Mouse (Mus musculus): ENCODE results near the gene Tmeff2. TPM values are rescaled to one million over a fixed set of nuclear protein-coding genes. Genes with fewer than 3 reads are reported as not detected.
A peak's percentile ranks its signal among the peaks of the same experiment; 100 is the strongest.
"Not testable (repeated sequence)": the region's sequence is repeated elsewhere in the genome, so short reads cannot be mapped to it uniquely, and the experiment has no call there.

The Tmeff2 gene
- polyA plus RNA-seq (2016; fragmentation: Nextera tagmentation; extraction: Ambion mirVana), result 6.3 and 7.2 TPM in 2 replicates

DNA sequence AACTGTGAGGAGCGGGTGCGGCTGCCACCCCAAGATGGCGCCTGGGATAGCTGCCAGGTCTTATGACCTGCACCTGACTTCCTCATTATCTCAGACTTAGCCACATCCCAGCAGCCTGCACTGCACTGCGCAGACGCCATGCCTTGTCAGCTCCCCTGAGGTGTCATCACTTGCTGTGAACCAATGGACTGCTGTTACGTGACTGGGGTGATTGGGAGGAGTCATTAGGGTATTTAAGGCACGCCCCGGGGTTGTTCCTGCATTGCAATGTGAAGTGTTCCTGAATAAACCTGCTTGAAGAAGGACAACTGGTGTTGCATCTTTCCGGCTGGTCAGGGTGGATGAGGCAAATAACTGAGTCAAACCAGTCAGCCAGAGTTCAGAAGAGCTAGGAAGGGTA lies at the start of gene Tmeff2:
TSS of gene Tmeff2 (plus strand) at position 262 of the 400 bp plus-strand sequence.
- not testable (repeated sequence) for H3K4me1 ChIP-seq; DNase-seq (ENCODE audit: low spot score); H3K27me3 ChIP-seq (replicated peaks; ENCODE audit: low read depth, poor library complexity, severe bottlenecking); H3K9me3 ChIP-seq; H3K4me3 ChIP-seq; H3K36me3 ChIP-seq (replicated peaks); H3K27ac ChIP-seq (replicated peaks)
- WGBS, result 91% methylated on average over 9 of the region's 9 CpGs

DNA sequence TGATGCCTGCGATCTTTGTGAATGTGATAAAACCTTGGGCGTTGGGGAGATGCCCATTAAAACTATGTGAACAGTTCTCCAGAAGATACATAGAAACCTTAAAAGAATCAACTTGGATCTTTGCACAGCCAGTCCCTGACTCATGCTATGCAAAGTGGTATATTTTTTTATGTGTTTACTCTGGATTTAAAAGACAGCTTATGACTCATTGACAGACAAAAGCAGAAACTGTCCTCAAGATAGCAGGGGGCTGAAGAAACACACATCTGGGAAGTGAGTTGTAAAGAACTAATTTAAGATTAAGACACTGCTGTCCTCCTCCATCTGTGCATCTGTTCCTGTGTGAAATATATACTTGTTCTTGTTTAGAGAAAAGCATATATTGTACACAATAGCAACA lies 38.9 kb upstream of the Tmeff2 start:
- no peaks in the 10 kb centered on the region for H3K9me3 ChIP-seq
- H3K4me1 ChIP-seq, result no peaks in the 10 kb centered on the region
- H3K27me3 ChIP-seq (replicated peaks; ENCODE audit: low read depth, poor library complexity, severe bottlenecking), result no peaks in the 10 kb centered on the region
- no peak for DNase-seq (ENCODE audit: low spot score)
- no peaks in the 10 kb centered on the region for H3K36me3 ChIP-seq (replicated peaks)
- H3K27ac ChIP-seq (replicated peaks), result no peak overlapping the region
- WGBS, result 97% methylated on average over 2 of the region's 2 CpGs
- H3K4me3 ChIP-seq, result no peak overlapping the region

DNA sequence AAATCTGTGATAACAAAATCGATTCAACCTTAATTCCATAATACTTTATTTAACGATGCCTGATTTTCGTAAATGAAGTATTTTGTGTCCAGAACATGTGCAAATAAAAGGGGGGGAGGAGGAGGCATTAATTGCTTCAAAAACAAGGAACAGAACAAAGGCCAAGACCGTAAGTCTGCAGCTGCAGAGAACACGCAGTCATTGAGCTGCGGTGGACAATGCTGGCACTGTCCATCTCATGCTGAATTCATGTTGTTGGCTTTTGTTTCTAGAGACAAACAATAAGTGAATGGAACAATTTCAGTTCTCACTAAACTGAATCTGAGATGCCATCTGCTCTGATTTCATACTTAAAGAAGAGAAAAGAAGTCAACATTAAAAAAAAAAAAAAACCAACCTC lies 2.8 kb upstream of the Tmeff2 start:
- Histone ChIP-seq H3K36me3 (replicated peaks) (no peaks in the 10 kb centered on the region), H3K4me1 (no peaks in the 10 kb centered on the region), H3K4me3 (no peak overlapping the region), H3K27ac (replicated peaks) (no peak overlapping the region), H3K9me3 (no peaks in the 10 kb centered on the region), H3K27me3 (replicated peaks; ENCODE audit: low read depth, poor library complexity, severe bottlenecking) (no peaks in the 10 kb centered on the region)
- 63% methylated on average over 6 of the region's 6 CpGs for WGBS
- peak; percentile 10 for DNase-seq (ENCODE audit: low spot score)

GRCm38 (mm10) chr1:50924838-50925355 lies 24.4 kb downstream of the Tmeff2 start:
- Histone ChIP-seq H3K36me3 (replicated peaks) (no peaks in the 10 kb centered on the region), H3K27me3 (replicated peaks; ENCODE audit: low read depth, poor library complexity, severe bottlenecking) (peaks cover 70% of the 10 kb centered on the region), H3K4me3 (peak overlapping the region; percentile 75; the same call in 1 of the 2 replicates), H3K9me3 (no peaks in the 10 kb centered on the region), H3K27ac (replicated peaks) (no peak overlapping the region), H3K4me1 (peaks cover 26% of the 10 kb centered on the region)
- no peak for DNase-seq (ENCODE audit: low spot score)
- WGBS, result 39% methylated on average over 5 of the region's 5 CpGs

- Histone ChIP-seq H3K27ac (replicated peaks) (no peak overlapping the region), H3K27me3 (replicated peaks; ENCODE audit: low read depth, poor library complexity, severe bottlenecking) (peaks cover 75% of the 10 kb centered on the region), H3K9me3 (no peaks in the 10 kb centered on the region), H3K4me3 (peak overlapping the region; percentile 75), H3K36me3 (replicated peaks) (no peaks in the 10 kb centered on the region), H3K4me1 (peaks cover 26% of the 10 kb centered on the region)
- WGBS, result 9% methylated on average over 13 of the region's 13 CpGs
- peak; percentile 22 for DNase-seq (ENCODE audit: low spot score)
Measured at GRCm38 (mm10) chr1:50925356-50925921, 25.0 kb downstream of the Tmeff2 start.

- Histone ChIP-seq H3K4me1 (peaks cover 26% of the 10 kb centered on the region), H3K9me3 (no peaks in the 10 kb centered on the region), H3K27me3 (replicated peaks; ENCODE audit: low read depth, poor library complexity, severe bottlenecking) (peaks cover 79% of the 10 kb centered on the region), H3K4me3 (peak overlapping the region; percentile 75), H3K36me3 (replicated peaks) (no peaks in the 10 kb centered on the region), H3K27ac (replicated peaks) (peak overlapping the region; percentile 55; the same call in 1 of the 2 replicates)
- peak; percentile 60 for DNase-seq (ENCODE audit: low spot score)
- 2% methylated on average over 23 of the region's 23 CpGs for WGBS
Measured at GRCm38 (mm10) chr1:50926374-50927060, 26.1 kb downstream of the Tmeff2 start.

DNA sequence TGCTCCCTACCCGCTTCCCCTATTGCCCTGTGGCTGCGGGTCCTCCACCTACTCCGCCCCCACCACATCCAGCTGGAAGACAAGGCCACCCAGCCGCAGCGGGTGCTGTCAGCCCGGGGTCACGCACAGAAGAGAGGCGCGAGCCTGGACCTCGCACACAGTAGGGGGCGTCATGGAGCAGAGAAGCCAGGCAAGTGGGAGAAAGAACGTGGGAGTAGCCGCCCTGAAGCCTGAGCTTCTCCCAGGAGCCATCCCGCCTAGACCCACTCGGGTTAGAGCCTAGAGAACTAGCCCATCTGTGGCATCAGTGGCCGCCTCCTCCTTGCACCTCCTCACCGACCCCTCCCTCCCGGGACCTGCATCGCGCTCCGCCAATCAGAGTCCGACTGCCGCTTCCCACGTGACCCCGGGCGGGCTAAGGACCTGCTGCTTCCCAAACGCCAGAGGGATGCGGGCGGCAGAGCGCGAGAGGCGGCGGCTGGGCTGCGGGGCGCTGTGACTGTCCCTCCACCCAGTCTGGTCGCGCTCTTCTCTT lies 26.7 kb downstream of the Tmeff2 start:
- H3K9me3 ChIP-seq, result no peaks in the 10 kb centered on the region
- peaks cover 26% of the 10 kb centered on the region for H3K4me1 ChIP-seq
- peaks cover 79% of the 10 kb centered on the region for H3K27me3 ChIP-seq (replicated peaks; ENCODE audit: low read depth, poor library complexity, severe bottlenecking)
- WGBS, result 0% methylated on average over 37 of the region's 37 CpGs
- peak overlapping the region; percentile 75 for H3K4me3 ChIP-seq
- peak overlapping the region; percentile 67 for H3K27ac ChIP-seq (replicated peaks)
- peak; percentile 95 for DNase-seq (ENCODE audit: low spot score)
- H3K36me3 ChIP-seq (replicated peaks), result no peaks in the 10 kb centered on the region

DNA sequence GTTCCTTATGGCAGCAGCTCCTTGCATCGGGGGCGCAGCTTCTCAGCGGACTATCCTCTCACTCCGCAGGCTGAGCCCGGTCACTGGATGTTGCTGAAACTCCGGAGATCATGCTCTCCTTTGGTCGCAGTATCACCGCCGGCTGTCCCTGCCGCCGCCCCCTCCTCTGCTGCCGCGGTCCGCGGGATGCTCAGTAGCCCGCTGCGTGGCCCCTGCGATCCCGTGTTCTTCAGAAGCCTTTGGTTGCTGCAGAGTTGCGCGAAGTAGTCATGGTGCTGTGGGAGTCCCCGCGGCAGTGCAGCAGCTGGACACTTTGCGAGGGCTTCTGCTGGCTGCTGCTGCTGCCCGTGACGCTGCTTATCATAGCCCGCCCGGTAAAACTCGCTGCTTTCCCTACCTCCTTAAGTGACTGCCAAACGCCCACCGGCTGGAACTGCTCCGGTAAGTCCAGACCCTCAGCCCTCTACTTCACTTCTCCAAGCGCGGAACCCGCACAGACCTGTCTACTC lies 27.3 kb downstream of the Tmeff2 start:
- Histone ChIP-seq H3K27me3 (replicated peaks; ENCODE audit: low read depth, poor library complexity, severe bottlenecking) (peaks cover 76% of the 10 kb centered on the region), H3K36me3 (replicated peaks) (no peaks in the 10 kb centered on the region), H3K27ac (replicated peaks) (peak overlapping the region; percentile 67), H3K4me3 (peak overlapping the region; percentile 75), H3K4me1 (peaks cover 26% of the 10 kb centered on the region), H3K9me3 (no peaks in the 10 kb centered on the region)
- no peak for DNase-seq (ENCODE audit: low spot score)
- WGBS, result under 1% methylated on average over 35 of the region's 35 CpGs

DNA sequence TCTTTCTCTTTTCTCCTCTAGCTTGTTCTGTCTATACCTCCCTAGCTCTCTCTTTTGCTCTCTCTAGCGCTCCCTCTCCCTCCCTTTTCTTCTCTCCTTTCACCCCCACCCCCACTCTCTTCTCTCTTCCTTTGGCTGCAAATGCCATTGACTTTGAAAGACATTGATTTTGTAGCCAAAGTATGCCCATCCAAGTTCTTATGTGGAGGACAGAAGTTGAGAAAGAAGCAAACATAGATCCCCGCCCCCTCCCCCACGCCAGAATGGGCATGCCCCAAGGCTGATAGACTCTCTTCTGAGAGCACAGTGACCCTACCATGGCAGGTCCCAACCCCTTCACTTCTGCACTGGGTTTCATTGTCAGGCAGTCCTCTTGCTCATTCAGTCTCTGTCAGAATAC lies 28.3 kb downstream of the Tmeff2 start:
- H3K4me1 ChIP-seq, result peaks cover 26% of the 10 kb centered on the region
- H3K27ac ChIP-seq (replicated peaks), result no peak overlapping the region
- H3K9me3 ChIP-seq, result no peaks in the 10 kb centered on the region
- peak overlapping the region; percentile 75 for H3K4me3 ChIP-seq
- H3K27me3 ChIP-seq (replicated peaks; ENCODE audit: low read depth, poor library complexity, severe bottlenecking), result peaks cover 68% of the 10 kb centered on the region
- no peaks in the 10 kb centered on the region for H3K36me3 ChIP-seq (replicated peaks)
- peak; percentile 14 for DNase-seq (ENCODE audit: low spot score)
- WGBS, result 23% methylated on average over 3 of the region's 3 CpGs

- no peaks in the 10 kb centered on the region for H3K4me1 ChIP-seq
- no peak overlapping the region for H3K27ac ChIP-seq (replicated peaks)
- no peak for DNase-seq (ENCODE audit: low spot score)
- WGBS, result 71% methylated on average over 2 of the region's 2 CpGs
- H3K4me3 ChIP-seq, result no peak overlapping the region
- no peaks in the 10 kb centered on the region for H3K9me3 ChIP-seq
- H3K27me3 ChIP-seq (replicated peaks; ENCODE audit: low read depth, poor library complexity, severe bottlenecking), result peaks cover 7% of the 10 kb centered on the region; the same call in 1 of the 2 replicates
- H3K36me3 ChIP-seq (replicated peaks), result no peaks in the 10 kb centered on the region
Measured at GRCm38 (mm10) chr1:50935076-50935475, 34.6 kb downstream of the Tmeff2 start.

DNA sequence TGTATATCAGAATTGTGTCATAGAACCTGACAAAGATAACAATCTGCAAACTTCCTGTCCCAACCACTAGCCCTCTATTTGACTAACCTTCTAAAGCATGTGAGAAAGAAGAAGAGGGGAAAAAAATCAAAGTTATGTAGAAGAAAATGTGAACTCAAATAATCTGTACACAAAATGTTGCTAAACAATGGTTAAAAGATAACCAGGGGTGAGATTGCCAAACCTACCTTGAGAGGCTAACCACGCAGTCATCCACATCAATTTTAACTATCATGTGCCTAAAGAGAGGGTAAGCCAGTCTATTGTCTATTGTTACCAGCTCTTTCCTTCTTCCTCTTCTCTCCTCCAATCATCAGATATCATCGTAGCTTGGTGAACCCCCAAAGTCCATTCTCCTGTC lies 35.0 kb downstream of the Tmeff2 start:
- 84% methylated on average over 2 of the region's 2 CpGs for WGBS
- Histone ChIP-seq H3K4me3 (no peak overlapping the region), H3K27me3 (replicated peaks; ENCODE audit: low read depth, poor library complexity, severe bottlenecking) (peaks cover 3% of the 10 kb centered on the region; the same call in 1 of the 2 replicates), H3K36me3 (replicated peaks) (no peaks in the 10 kb centered on the region), H3K4me1 (no peaks in the 10 kb centered on the region), H3K9me3 (no peaks in the 10 kb centered on the region), H3K27ac (replicated peaks) (no peak overlapping the region)
- DNase-seq (ENCODE audit: low spot score), result no peak

- Histone ChIP-seq H3K27ac (replicated peaks) (no peak overlapping the region), H3K9me3 (no peaks in the 10 kb centered on the region), H3K36me3 (replicated peaks) (no peaks in the 10 kb centered on the region), H3K4me3 (no peak overlapping the region), H3K27me3 (replicated peaks; ENCODE audit: low read depth, poor library complexity, severe bottlenecking) (no peaks in the 10 kb centered on the region), H3K4me1 (no peaks in the 10 kb centered on the region)
- 90% methylated on average over 7 of the region's 7 CpGs for WGBS
- no peak for DNase-seq (ENCODE audit: low spot score)
Measured at GRCm38 (mm10) chr1:50940131-50941039, 39.9 kb downstream of the Tmeff2 start.

Data from embryonic facial prominence, embryonic 10.5 days (tissue).